Mouse (Mus musculus) neutrophil, adult 59 days (primary cell): Measurements from ENCODE around the gene Esp23. TPM values are rescaled to one million over a fixed set of nuclear protein-coding genes. Genes with fewer than 3 reads are reported as not detected.

ENCODE experiments used
- total RNA-seq, 2 experiments: library from RNA; stranded (reverse); gene quantifications; 1 replicate in 1 of 2; 2 replicates in 1 of 2; pipeline ENCODE4 v1.2.4; 2023

Gene Esp23
- not detected for total RNA-seq

DNA sequence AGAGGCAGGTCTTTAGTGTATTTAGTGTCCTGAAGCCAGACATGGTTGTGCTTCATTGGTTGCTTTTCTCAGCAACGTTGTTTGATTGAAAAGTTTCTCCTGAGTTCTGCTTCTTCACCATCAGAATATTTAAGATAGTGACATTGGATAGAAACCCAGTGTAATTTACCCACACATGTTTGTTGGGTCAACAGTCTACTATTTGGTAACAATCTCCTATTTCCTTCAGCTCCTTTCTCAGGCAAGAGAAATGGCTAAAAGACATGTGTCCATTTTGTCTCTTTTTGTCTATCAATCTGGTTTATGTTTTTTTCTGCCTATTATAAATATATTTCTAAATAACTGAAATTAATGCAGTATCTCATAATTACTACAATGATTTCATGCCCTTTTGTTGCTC is at the start of gene Esp23:
Esp23 (minus strand) TSS at position 101 of the 400 bp plus-strand sequence.

GRCm38 (mm10) chr17:39095034-39095433 is 18.2 kb upstream of the Esp23 start, which contains the start of gene Esp22:
Esp22 (plus strand) TSS chr17:39095334.

GRCm38 (mm10) chr17:39043241-39043640 is 33.6 kb downstream of the Esp23 start, which contains the start of gene Gm21903:
Gm21903 (minus strand) TSS chr17:39043341.

DNA sequence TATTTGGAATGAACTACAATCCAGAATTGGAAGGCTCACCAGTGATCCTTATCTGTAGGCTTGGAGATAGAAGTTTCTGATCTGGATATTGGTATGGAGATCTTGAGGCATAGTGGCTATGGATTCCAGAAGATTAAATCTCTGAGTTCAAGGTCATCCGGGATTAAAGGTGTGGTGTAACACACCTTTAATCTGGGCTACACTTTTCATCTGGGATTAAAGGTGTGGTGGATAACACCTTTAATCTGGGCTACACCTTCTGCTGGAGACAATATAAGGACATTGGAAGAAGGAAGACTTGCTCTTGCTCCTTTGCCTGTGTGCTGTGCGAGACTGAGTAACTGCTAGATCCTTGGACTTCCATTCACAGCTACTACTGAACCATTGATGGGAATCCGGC is 40.4 kb downstream of the Esp23 start, which contains the start of gene Esp24:
Esp24 (plus strand) TSS at position 301 of the 400 bp plus-strand sequence.

Other genes with a start within 250 kb of the Esp23 start
- gene Esp24, start 40.3 kb downstream of the Esp23 start, total RNA-seq = not detected
- gene Gm21903, start 33.7 kb downstream of the Esp23 start, total RNA-seq = not detected
- not detected for gene Esp22, start 18.3 kb upstream of the Esp23 start, total RNA-seq